Mouse (Mus musculus) stomach, postnatal 0 days (tissue): Measurements from ENCODE around the gene Sult1a1.

ENCODE experiments used
- CTCF ChIP-seq: IDR thresholded peaks from 2 replicates; pipeline ENCODE4 v1.5.1; 2016; ENCODE audit warnings: antibody characterized with exemption, low read depth, mild to moderate bottlenecking, moderate library complexity
- EP300 ChIP-seq: optimal IDR thresholded peaks from 2 replicates; pipeline ENCODE3; 2016; ENCODE audit warnings: antibody characterized with exemption

- TF ChIP-seq EP300 (no peak), CTCF (no peak)
Observed at GRCm38 (mm10) chr7:126665269-126665668, 11.0 kb downstream of the Sult1a1 start.
